Mouse (Mus musculus) layer of hippocampus, adult 2 months (tissue): ENCODE data around the gene Chek1. TPM values are rescaled to one million over a fixed set of nuclear protein-coding genes. Genes with fewer than 3 reads are reported as not detected.

Source experiments
- DNase-seq, 2 experiments: peaks; one replicate each; pipeline ENCODE4 v3.0.0; 2022; ENCODE audit warnings: low spot score in 2 of 2
- H3K27ac ChIP-seq: fragments of 200-600 bp; 2 replicates; pipeline ENCODE4 v1.8.1; 2022
- H3K4me3 ChIP-seq: fragments of 200-600 bp; 2 replicates; pipeline ENCODE4 v1.8.1; 2022; ENCODE audit warnings: mild to moderate bottlenecking
- CTCF ChIP-seq: fragments of 200-600 bp; conservative IDR thresholded peaks from 2 replicates; pipeline ENCODE4 v1.8.1; 2022; ENCODE audit warnings: antibody characterized with exemption, mild to moderate bottlenecking, moderate library complexity
- total RNA-seq, 2 experiments: library from RNA; stranded (reverse); gene quantifications; 2 replicates each; pipeline ENCODE4 v1.2.3; 2021

Gene Chek1
- total RNA-seq, 2 experiments from 2014 or later = 2.1 to 2.6 TPM

DNA sequence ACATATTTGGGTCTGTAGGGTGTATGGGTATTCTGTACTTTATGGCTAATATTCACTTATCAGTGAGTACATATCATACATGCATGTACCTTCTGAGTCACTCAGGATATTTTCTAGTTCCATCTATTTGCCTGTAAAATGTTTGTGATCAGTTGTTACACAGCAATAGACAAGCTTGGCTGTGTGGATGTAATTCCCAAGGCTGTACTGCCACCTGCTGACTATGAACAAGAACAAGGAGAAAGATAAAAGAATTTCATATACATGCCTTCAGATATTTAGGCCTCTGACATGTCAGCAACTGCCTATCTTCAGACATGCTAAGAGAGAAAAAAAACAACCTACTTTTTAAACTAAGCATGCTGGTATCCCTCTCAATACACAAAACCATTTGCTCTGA is 39.5 kb downstream of the Chek1 start:
- DNase-seq = peak in 1 of 2 experiments; percentile 4
- TF ChIP-seq CTCF = peak; percentile 66
- Histone ChIP-seq H3K27ac (no peak overlapping the region), H3K4me3 (no peak overlapping the region)

DNA sequence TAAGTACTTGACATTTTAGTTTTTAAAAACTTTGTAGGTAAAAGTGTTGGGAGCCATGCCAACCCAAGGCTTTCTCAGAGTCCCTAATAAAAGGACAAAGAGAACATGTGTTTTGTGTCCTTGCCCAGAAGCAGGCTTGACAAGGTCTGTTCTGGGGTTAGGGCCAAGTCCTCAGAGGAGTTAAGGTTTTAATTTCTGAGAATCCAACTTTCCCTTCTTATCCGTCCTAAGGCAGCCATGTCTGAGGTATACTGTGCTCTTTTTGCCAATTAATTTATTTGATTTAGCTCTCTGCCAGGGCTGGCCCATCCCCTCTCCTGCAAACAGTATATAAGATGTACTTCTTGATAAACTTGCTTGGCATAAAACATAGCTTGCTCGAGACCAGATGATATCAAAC is 45.4 kb downstream of the Chek1 start:
- DNase-seq = no peak
- no peak overlapping the region for H3K27ac ChIP-seq
- no peak for TF ChIP-seq CTCF
- H3K4me3 ChIP-seq = no peak overlapping the region

Other genes starting within 250 kb of the Chek1 start
- not detected for gene Gm5615, start 185.1 kb downstream of the Chek1 start, total RNA-seq
- gene Gm17689, start 144.4 kb downstream of the Chek1 start, total RNA-seq = not detected
- gene A630095E13Rik, start 83.7 kb downstream of the Chek1 start, total RNA-seq = not detected
- not detected for gene Acrv1, start 33.8 kb downstream of the Chek1 start, total RNA-seq
- 10 to 100 TPM; 70.6 to 80.9 TPM for gene Stt3a, start 40.6 kb upstream of the Chek1 start, total RNA-seq
- gene Ei24, start 70.3 kb upstream of the Chek1 start, total RNA-seq = 100 to 1,000 TPM in 1 of 2 experiments, 10 to 100 TPM in 1; 97.7 to 102 TPM
- gene Fez1, start 94.8 kb upstream of the Chek1 start, total RNA-seq = 100 to 1,000 TPM; 274 to 276 TPM